Mouse (Mus musculus) brain, adult 2 months (tissue): Measurements from ENCODE around the gene Rlf.

ENCODE experiments used
- DNase-seq: peaks from one replicate; pipeline ENCODE4 v3.0.0; 2011; ENCODE audit warnings: low read depth, low spot score

Gene Rlf

DNA sequence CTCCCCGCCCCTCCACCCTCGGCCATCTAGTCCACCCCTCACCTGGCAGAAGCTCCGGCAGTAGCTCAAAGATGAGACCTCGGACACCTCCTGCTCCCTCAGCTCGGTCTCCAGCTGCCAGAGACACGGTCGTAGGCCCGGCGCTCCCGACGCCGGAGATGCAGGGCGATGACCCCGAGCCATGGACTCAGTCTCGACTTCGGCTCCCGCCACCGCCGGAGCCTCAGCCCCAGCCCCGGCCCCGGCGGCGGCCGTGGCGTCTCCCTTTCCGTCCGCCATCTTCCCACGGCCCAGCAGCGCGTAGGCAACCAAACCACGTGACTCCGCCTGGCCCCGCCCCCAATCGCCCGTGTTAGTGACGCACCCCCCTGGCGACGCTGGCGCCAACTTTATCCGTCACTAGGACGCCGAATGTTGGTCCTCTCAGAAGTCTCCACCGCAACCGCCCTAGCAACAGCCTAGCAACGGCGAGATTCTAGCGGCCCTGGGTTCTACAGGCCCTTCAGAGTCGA is at the start of gene Rlf:
Rlf (minus strand) TSS at position 292 of the 512 bp plus-strand sequence.
- DNase-seq: peak; percentile 99

DNA sequence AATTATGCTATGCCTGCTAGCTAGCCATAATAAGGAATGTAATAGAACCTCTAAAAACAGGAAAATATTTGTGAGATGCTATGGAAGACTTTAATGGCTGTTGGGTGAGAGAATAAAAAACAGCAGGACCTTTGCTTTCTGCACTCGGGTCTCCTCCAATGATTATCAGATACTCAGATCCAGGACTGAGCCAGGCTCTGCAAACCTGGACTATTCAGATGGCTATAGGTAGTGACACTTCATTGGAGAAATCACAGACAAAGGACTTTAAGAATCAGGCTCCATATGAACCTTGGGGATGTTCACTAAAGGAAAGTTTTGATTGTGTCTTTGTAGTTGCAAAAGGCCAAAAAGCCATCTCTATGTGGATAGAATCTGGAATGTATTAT is 26.7 kb upstream of the Rlf start:
- DNase-seq: no peak

DNA sequence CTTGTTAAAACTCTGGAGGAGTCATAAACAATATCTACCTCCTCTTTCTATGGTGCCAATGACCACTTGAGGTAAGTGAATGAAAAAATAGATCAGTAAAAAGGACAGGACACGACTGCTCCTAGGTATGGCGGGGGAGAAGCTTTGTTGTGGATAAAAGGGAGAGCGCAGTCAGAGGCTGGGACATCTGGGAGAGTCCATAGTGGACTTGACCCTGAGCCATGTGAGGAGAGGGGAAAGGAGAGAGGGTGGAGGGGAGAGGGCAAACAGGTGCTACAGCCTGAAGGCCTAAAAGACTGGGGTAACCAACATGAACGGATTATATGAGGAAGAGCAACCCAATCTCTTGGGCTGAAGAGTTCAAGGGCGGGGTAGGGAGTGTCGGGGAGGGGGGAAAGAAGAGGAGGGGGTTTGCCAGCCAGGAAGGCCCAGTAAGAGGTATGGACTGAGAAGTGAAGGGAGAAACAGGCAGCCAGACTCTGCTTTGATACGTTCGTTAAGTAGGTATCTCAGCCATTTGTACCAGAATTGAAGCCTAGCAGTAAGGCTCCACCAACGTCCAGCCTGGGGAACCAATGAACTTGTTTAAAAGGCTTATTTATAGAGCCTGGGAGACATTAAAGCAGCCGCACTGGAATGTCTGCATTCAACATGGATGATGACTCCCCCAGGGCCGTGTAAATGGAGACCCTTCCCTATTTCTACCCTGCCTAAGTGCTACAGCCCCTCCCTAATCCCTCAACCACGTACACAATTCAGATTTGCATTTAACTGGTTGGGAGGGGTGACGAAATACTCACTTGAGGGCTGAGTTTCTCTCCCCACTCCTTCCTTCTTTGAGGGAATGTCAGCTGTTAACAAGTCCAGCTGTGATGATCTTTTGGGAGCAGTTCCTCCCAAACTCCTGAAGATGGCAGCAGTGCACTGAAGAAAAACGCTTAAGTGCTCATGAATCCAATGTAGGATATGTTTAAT is 26.0 kb upstream of the Rlf start:
- DNase-seq: peak; percentile 80

GRCm38 (mm10) chr4:121239878-121240277 is 25.0 kb upstream of the Rlf start:
- DNase-seq: no peak

DNA sequence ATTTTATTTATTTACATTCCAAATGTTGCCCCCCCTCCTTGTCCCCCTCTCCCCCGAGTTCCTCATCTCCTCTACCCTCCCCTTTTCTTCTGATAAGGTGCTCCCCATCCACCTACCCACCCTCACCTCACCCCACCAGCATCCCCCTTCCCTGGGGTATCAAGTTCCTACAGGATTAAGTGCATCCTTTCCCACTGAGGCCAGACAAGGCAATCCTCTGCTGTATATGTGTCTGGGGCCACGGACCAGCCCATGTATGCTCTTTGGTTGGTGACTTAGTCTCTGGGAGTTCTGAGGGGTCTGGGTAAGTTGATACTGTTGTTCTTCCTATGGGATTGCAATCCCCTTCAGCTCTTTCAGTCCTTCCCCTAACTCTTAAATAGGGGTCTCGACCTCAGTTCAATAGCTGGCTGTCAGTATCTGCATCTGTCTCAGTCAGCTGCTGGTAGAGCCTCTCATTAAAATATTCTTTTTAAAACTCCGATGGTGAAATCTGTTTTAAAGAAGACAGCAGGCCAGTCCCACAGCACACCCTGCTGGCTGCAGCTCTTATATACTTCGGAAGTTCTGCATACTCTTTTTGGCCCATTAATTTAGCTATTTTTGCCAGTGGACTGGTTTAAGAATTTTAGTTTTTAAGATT is 17.0 kb upstream of the Rlf start:
- peak; percentile 78 for DNase-seq

GRCm38 (mm10) chr4:121230943-121231614 is 16.2 kb upstream of the Rlf start:
- peak; percentile 69 for DNase-seq

- peak; percentile 80 for DNase-seq
Measured at GRCm38 (mm10) chr4:121227072-121227471, 12.2 kb upstream of the Rlf start.

DNA sequence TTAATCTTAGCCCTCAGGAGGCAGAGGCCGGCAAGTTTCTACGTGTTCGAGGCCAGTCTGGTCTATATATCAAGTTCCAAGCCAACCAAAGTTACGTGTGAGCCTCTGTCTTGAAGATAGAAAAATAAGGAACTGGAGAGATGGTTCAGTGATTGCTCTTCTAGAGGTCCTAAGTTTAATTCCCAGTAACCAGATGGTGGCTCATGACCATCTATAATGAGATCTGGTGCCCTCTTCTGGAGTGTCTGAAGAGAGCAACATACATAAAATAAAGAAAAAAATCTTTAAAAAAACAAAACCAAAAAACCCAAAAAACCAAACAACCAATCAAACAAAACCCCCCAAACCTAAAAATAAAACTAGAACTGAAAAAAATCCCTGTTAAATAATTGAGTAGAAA is 10.3 kb upstream of the Rlf start:
- DNase-seq: no peak

- DNase-seq: no peak
Measured at GRCm38 (mm10) chr4:121223136-121223535, 8.3 kb upstream of the Rlf start.

- DNase-seq: no peak
Measured at GRCm38 (mm10) chr4:121216216-121216615, 1.3 kb upstream of the Rlf start.

DNA sequence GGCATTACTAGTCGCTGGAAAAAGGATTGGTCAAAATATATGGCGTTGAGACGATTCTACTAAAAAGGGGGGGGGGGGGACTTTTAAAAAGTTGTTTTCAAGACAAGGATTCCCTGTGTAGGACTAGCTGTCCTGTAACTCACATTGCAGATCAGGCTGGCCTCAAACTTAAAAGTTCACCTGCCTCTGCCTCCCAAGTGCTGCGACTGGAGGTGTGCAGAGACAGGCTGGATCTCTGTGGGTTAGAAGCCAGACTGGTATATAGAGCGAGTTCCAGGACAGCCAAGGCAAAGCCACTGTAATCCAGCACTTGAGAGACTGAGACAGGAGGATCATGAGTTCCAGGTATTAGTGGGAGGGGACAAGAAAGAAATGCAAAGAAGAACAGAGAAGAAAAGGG is 605 bp upstream of the Rlf start:
- no peak for DNase-seq

DNA sequence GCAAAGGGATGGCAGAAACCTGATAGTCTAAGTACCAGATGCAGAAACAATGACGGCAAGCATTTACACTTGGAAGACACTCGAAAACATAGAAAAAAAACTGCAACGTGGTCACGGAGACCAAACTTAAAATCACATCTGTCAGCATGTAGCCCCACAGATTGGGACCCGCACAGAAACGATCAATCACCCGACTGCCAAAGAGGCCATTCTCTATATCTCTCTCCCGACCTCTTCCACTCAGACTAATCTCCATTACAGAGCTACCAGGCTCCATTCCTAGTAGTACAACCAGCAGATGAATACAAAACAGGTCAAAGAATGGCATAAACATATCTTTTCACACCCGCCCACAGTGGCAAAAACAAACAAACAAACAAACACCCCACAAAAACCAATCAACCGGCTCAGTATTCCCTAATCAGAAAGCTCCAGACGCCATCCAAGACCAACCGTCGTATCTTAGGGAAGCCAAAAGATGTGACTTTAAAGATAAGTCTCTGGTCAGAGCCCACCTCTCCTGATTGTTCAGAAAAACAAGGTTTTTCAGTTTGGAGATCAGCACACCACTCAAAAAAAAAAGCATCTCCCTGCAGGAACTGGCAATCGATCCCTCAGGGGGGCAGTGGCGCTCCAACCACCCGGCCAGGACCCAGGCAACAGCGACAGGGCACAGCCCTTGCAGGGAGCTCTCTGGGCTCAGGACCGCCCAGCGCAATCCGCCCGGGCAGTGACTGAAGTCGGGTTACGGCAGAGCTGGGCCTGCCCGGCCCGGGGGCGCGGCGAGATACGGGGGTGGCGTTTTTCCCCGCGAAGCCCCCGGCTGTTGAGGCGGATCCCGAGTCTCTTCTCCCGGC is 720 bp downstream of the Rlf start:
- DNase-seq: peak; percentile 56

GRCm38 (mm10) chr4:121208911-121209310 is 6.0 kb downstream of the Rlf start:
- no peak for DNase-seq

DNA sequence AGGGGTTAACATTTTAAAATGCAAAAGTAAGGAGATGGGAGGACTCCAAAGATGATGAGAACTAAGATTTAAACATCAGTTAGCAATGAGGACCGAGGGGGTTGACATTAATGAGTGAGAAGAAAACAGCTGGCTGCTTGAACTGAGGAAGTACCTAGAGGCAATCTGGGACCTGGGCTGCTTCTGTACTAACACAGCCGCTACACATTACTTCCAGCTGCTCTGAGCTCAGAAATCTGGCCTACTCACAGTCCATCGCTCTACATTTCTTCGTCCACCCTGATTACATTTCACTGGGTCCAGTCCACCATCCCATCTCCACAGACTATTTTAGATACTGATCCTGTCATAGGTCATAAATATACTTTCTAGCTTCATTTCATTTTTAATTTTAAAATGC is 17.0 kb downstream of the Rlf start:
- DNase-seq: peak; percentile 10

- peak; percentile 30 for DNase-seq
Measured at GRCm38 (mm10) chr4:121196995-121197394, 17.9 kb downstream of the Rlf start.

DNA sequence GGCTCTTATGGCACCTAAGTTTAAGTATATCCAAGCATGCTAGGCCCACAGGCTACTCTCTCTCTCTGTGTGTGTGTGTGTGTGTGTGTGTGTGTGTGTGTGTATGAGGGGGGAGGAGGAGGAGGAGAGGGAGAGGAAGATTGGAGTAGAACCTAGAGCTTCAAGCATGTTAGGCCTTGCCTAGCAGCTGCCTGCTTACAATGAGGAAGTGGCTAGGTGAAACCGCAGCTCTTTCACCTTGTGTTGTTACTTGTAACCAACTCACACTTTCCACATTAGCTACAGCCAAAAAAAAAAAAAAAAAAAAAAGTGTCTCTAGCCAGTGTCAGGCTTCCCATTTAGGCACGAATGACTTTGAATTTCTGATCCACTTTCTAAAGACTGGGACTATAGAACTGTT is 18.7 kb downstream of the Rlf start:
- no peak for DNase-seq

GRCm38 (mm10) chr4:121194736-121195135 is 20.1 kb downstream of the Rlf start:
- DNase-seq: no peak

GRCm38 (mm10) chr4:121192306-121192705 is 22.6 kb downstream of the Rlf start:
- DNase-seq: no peak

DNA sequence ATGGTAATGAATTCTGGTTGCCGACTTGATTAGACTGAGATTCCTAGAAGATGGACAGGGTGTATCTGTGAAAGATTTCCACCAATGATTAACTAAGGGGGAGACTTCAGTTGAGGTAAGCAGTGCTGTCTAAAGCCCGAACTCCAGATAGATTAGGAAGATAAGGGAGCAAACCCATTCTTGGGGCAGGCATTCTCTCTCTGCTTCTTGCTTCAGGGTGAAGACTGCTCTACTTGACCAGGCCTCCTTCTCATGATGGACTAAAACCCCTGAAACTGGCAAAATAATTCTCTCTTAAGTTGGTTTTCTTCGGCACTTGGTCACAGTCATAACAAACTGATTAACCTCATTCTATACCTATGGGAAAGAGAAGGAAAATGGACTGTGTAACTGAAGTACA is 25.5 kb downstream of the Rlf start:
- DNase-seq: no peak

GRCm38 (mm10) chr4:121179669-121180068 is 35.2 kb downstream of the Rlf start:
- DNase-seq: no peak

DNA sequence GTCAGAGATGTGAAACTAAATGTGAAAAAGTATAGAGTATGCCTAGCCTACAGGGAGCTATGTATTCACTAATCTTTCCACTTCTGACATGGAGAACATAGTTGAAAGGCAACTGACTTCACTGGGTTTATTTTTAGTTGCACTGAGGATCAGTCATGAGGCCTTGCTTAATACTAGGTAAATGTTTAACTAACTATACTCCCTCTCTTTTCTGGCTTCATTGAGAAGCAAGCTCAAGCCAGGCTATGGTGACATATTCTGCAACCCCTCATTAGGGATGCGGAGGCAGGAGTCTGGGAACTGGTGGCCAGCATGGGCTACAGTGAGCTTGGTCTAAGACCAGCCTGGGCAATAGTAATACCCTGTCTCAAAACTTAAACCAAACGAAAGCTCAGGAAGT is 47.2 kb downstream of the Rlf start:
- DNase-seq: no peak
